31 mouse cellular contexts compared by ENCODE assay signal in genomic region chr9:20765274-20765673, GRCm38 (mm10). TPM values are rescaled to one million over a fixed set of nuclear protein-coding genes. Genes with fewer than 3 reads are reported as not detected.
DNase-seq lines count a peak whose midpoint lies in the region; ATAC-seq and TF ChIP-seq lines count a peak whose summit lies in the region.
"Had no signal": no experiment of that assay in that cellular context is flagged by ENCODE, and none has a peak within 500 bp of the region (broad histone marks: within the 10 kb centered on the region; RNA-seq: fewer than 3 reads in every experiment).

No protein-coding gene starts in this region.

- H3ac ChIP-seq in myocyte (ENCODE audit: control insufficient read depth, insufficient read length), result no peak overlapping the region

- no peak overlapping the region for H3K4me3 ChIP-seq in myocyte
- H3K4me3 ChIP-seq: embryonic facial prominence, embryonic 13.5 days; forebrain, embryonic 15.5 days; heart, embryonic 10.5 days; limb, embryonic 13.5 days; liver, embryonic 13.5 days had no signal

- TF ChIP-seq POLR2A in myocyte (IDR thresholded peaks at IDR 0.05; ENCODE audit: insufficient read length, low read depth), result no peak

- peak; percentile 45 for DNase-seq in 3134 (ENCODE audit: extremely low read depth, insufficient read length, low spot score)
- peak; percentile 60 for DNase-seq in fibroblast of lung, adult 2 months (ENCODE audit: low read depth)
- no peak for DNase-seq in heart, adult 9 months (ENCODE audit: low spot score in 2 of 2)
- no peak for DNase-seq in layer of hippocampus, adult 18-20 months (ENCODE audit: low spot score in 2 of 2)
- DNase-seq in adrenal gland, postnatal 36 days, result no peak
- DNase-seq: adrenal gland, adult 8-10 months; cerebellum, postnatal 10 days; gastrocnemius, postnatal 25 days; heart, postnatal 36 days; kidney, adult 11 months; liver, embryonic 13.5 days; lung, embryonic 14.5 days; lung, postnatal 4 days had no signal

- H3K27me3 ChIP-seq in myocyte (ENCODE audit: control insufficient read depth, insufficient read depth, insufficient read length), result no peaks in the 10 kb centered on the region
- H3K27me3 ChIP-seq: embryonic facial prominence, embryonic 13.5 days; forebrain, embryonic 15.5 days; limb, embryonic 13.5 days had no signal

- ATAC-seq in CD4-positive, CD25-positive, alpha-beta regulatory T cell, adult 4 months, result peak; percentile 93
- ATAC-seq: forebrain, embryonic 15.5 days; hindbrain, embryonic 16.5 days had no signal

- H3K79me2 ChIP-seq in myocyte (ENCODE audit: control insufficient read depth, insufficient read depth), result no peaks in the 10 kb centered on the region

- H3K4me2 ChIP-seq in myocyte (ENCODE audit: low read depth), result no peak overlapping the region
- H3K4me2 ChIP-seq: embryonic facial prominence, embryonic 13.5 days; forebrain, embryonic 15.5 days; limb, embryonic 13.5 days; liver, embryonic 13.5 days; lung, embryonic 14.5 days; midbrain, embryonic 11.5 days had no signal

- no peaks in the 10 kb centered on the region for H3K36me3 ChIP-seq in myocyte (ENCODE audit: control insufficient read depth, insufficient read depth)
- H3K36me3 ChIP-seq: embryonic facial prominence, embryonic 13.5 days; forebrain, embryonic 15.5 days; heart, embryonic 10.5 days; limb, embryonic 13.5 days; liver, embryonic 13.5 days had no signal

TF ChIP-seq in myocyte, 11 proteins besides CTCF, POLR2A, EP300 and RAD21:
- no peak for TF ChIP-seq MYOD1 (IDR thresholded peaks at IDR 0.05; ENCODE audit: control insufficient read depth in 1 of 3, insufficient read length in 2 of 3, low read depth in 2 of 3)
- no peak for TF ChIP-seq CEBPB (IDR thresholded peaks at IDR 0.05; ENCODE audit: insufficient read depth, poor library complexity, severe bottlenecking)
- TF ChIP-seq USF1 (IDR thresholded peaks at IDR 0.05; ENCODE audit: low read depth), result peak; percentile 4

RNA-seq across cellular contexts. Expression of gene Olfm2, which starts 19.1 kb away (rescaled TPM):
- under 1 TPM in 1 of 2 experiments, not detected in 1; 0.44 TPM for polyA plus RNA-seq in CD4-positive, CD25-positive, alpha-beta regulatory T cell, adult 4 months (2017; shearing (Covaris generic))
- 0.11 TPM for polyA plus RNA-seq in myocyte (2012; fragmentation: generic; extraction: Trizol)
- 10 to 100 TPM; 32.0 to 38.5 TPM for total RNA-seq in layer of hippocampus, adult 18-20 months (2021)
- under 1 TPM; 0.79 TPM for total RNA-seq in adrenal gland, postnatal 36 days (2021)
- total RNA-seq: monocyte, adult 5-6 weeks had no signal

RNA-seq across cellular contexts. Expression of gene Col5a3, which starts 49.6 kb away (rescaled TPM):
- not detected for polyA plus RNA-seq in CD4-positive, CD25-positive, alpha-beta regulatory T cell, adult 4 months (2017; shearing (Covaris generic))
- 70.3 TPM for polyA plus RNA-seq in myocyte (2012; fragmentation: generic; extraction: Trizol)
- total RNA-seq in layer of hippocampus, adult 18-20 months (2021), result 1 to 10 TPM; 1.7 to 2.0 TPM
- 100 to 1,000 TPM; 187 to 205 TPM for total RNA-seq in adrenal gland, postnatal 36 days (2021)
- total RNA-seq: monocyte, adult 5-6 weeks had no signal

RNA-seq across cellular contexts. Expression of gene Rdh8, which starts 53.0 kb away (rescaled TPM):
- polyA plus RNA-seq in CD4-positive, CD25-positive, alpha-beta regulatory T cell, adult 4 months (2017; shearing (Covaris generic)), result not detected
- polyA plus RNA-seq in myocyte (2012; fragmentation: generic; extraction: Trizol), result not detected
- not detected for total RNA-seq in layer of hippocampus, adult 18-20 months (2021)
- not detected for total RNA-seq in adrenal gland, postnatal 36 days (2021)
- total RNA-seq: adrenal gland, adult 8-10 months; heart, postnatal 36 days; layer of hippocampus, postnatal 14 days; left cerebral cortex, postnatal 10 days; monocyte, adult 5-6 weeks had no signal
- polyA plus RNA-seq: brain, embryonic 14.5 days; C2C12; embryonic facial prominence, embryonic 13.5 days; forebrain, embryonic 15.5 days; heart, embryonic 10.5 days; hindbrain, embryonic 16.5 days; kidney, embryonic 16.5 days; large intestine, adult 2 months; limb, embryonic 13.5 days; liver, embryonic 13.5 days; lung, embryonic 14.5 days; midbrain, embryonic 11.5 days; neural tube, embryonic 14.5 days; spleen, adult 2 months; stomach, embryonic 16.5 days had no signal

Comparison
In these comparisons a context has a peak if more than half of its experiments do, and no peak if none do; other contexts are left out.
1. DNase-seq: peak in 3134 (single experiment) and fibroblast of lung, adult 2 months (single experiment); none in heart, adult 9 months (0 of 2), layer of hippocampus, adult 18-20 months (0 of 2) and adrenal gland, postnatal 36 days (0 of 2).
2. RNA of gene Olfm2, which starts 19.1 kb away (total RNA-seq): 32.0 to 38.5 TPM in layer of hippocampus, adult 18-20 months; 0.79 TPM in adrenal gland, postnatal 36 days; every median in the first group is over 10 times any median in the second.
3. RNA of gene Col5a3, which starts 49.6 kb away (total RNA-seq): 187 to 205 TPM in adrenal gland, postnatal 36 days; 1.7 to 2.0 TPM in layer of hippocampus, adult 18-20 months; every median in the first group is over 10 times any median in the second.